Mouse (Mus musculus) layer of hippocampus, adult 18-20 months (tissue): Measurements from ENCODE around the gene Snurf. TPM values are rescaled to one million over a fixed set of nuclear protein-coding genes. Genes with fewer than 3 reads are reported as not detected.
A peak's percentile ranks its signal among the peaks of the same experiment; 100 is the strongest.

Experiments used
- DNase-seq, 2 experiments: peaks; one replicate each; pipeline ENCODE4 v3.0.0; 2022; ENCODE audit warnings: low spot score in 2 of 2
- long read RNA-seq: library from polyadenylated mRNA; stranded (forward); transcript quantifications from one replicate; pipeline ENCODE4 v2.0.0, GENCODE M21; 2021
- total RNA-seq, 2 experiments: library from RNA; stranded (reverse); gene quantifications; 2 replicates each; pipeline ENCODE4 v1.2.3; 2021

Snurf gene
- 1,000 to 10,000 TPM; 2,266 to 2,412 TPM for total RNA-seq
- long read RNA-seq: 0 reads

GRCm38 (mm10) chr7:60004606-60005330 lies at the start of gene Snurf, which contains the start of gene Gm38393:
TSS of gene Snurf (minus strand) at chr7:60005049.
TSS of gene Gm38393 (minus strand) at chr7:60005064.
- DNase-seq: peak; percentile 74 to 87

GRCm38 (mm10) chr7:60047481-60048201 lies 42.8 kb upstream of the Snurf start:
- peak; percentile 71 to 79 for DNase-seq

GRCm38 (mm10) chr7:60013186-60013585 lies 8.3 kb upstream of the Snurf start:
- no peak for DNase-seq

- no peak for DNase-seq
Measured at GRCm38 (mm10) chr7:60007727-60008360, 3.0 kb upstream of the Snurf start.

GRCm38 (mm10) chr7:60006262-60006661 lies 1.4 kb upstream of the Snurf start:
- no peak for DNase-seq

- DNase-seq: peak; percentile 21 to 48
Measured at GRCm38 (mm10) chr7:60003921-60004605, 786 bp downstream of the Snurf start.

GRCm38 (mm10) chr7:60003006-60003865 lies 1.6 kb downstream of the Snurf start:
- DNase-seq: peak; percentile 11 to 51

GRCm38 (mm10) chr7:59978646-59979045 lies 26.2 kb downstream of the Snurf start:
- DNase-seq: no peak

Other genes starting within 250 kb of the Snurf start
- 10 to 100 TPM; 55.2 to 58.0 TPM for gene Gm38393, start within 50 bp of the Snurf start, total RNA-seq
- gene Snrpn, start 135.2 kb upstream of the Snurf start, total RNA-seq: 100 to 1,000 TPM; 817 to 838 TPM